Mouse (Mus musculus): ENCODE measurements around the gene Lrrtm4. TPM values are rescaled to one million over a fixed set of nuclear protein-coding genes. Genes with fewer than 3 reads are reported as not detected.

Lrrtm4 gene
- polyA plus RNA-seq, 1 experiment from 2014 or later = not detected

DNA sequence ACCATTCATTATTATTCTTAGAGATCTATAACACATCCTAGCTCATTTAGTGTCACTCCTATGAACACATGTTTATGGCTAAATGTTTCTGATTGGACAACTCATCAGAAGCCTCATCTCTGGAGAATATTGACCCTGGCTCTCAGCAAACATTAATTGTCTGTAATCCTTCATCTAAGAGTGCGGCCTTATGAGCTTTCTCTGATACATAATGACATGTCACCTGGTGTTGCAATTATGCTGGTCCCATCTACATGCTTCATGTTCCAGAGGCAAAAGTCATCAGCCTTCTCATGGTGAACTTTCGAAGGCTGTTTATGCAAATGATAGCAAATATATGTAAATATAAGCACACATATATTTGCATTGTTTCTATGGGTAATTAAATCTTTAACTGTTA lies 163.7 kb downstream of the Lrrtm4 start:
- ATAC-seq (no peak), DNase-seq (ENCODE audit: low read depth, low spot score) (no peak)
- no peaks in the 10 kb centered on the region for H3K27me3 ChIP-seq
- CTCF ChIA-PET = no interaction called here
- in situ Hi-C loops (cut with MboI; ENCODE audit: low pct_unique_long_range_greater_than_20kb) = no loop called here
- POLR2A ChIA-PET = no interaction called here
- TF ChIP-seq CTCF (IDR thresholded peaks at IDR 0.05) = no peak

DNA sequence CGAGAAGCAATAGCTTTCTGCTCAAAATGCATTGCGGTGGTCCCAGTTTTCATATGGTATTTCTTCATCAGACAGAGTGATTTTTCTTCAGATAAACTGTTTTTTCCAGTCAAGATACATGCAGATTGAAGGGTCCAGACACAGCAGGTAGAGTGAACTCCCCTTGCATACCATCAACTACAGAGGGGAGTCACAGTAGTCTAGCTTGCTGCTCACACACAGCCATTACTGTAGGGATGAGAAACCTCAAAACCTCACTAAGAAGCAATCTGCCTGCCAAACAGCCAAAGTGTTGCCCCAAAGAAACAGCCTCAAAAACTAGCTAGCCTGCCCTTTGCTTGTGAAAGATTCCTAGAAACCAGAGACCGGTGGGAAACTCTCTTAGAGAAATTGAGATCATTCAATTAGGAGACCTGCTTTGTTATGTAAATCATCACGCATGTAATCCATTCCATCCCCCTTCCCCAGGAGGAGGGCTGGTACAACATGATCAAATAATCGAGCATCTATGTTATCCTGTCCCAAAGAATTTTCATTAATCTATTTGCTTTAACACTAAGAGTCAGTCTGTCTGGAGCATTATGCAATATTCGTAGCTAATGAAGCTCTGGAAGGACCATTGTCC lies 166.9 kb downstream of the Lrrtm4 start:
- ChIA-PET POLR2A (no interaction called here), CTCF (no interaction called here)
- no peak for TF ChIP-seq CTCF (IDR thresholded peaks at IDR 0.05)
- no peaks in the 10 kb centered on the region for H3K27me3 ChIP-seq
- in situ Hi-C loops (cut with MboI; ENCODE audit: low pct_unique_long_range_greater_than_20kb) = no loop called here
- DNase-seq (ENCODE audit: low read depth, low spot score) (no peak), ATAC-seq (no peak)

DNA sequence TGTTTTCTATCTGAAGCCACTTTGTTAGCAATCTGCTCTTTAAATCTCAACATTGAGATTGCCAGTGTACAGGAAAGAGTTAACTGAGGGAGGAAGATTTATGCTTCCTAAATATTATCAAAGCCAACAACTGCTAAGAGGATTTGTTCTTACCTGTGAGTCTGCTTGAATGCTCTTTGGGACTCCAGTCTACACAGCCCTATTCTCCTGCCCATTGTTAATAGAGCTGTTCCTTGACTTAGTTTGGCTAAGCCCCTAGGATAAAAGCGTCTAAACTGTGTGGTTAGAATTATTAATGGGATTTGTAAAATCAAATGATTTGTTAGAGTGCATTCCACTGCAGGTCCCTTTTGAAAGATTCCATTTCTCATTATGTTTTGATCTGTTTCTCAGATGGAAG lies 168.1 kb downstream of the Lrrtm4 start:
- ChIA-PET POLR2A (no interaction called here), CTCF (no interaction called here)
- in situ Hi-C loops (cut with MboI; ENCODE audit: low pct_unique_long_range_greater_than_20kb) = no loop called here

DNA sequence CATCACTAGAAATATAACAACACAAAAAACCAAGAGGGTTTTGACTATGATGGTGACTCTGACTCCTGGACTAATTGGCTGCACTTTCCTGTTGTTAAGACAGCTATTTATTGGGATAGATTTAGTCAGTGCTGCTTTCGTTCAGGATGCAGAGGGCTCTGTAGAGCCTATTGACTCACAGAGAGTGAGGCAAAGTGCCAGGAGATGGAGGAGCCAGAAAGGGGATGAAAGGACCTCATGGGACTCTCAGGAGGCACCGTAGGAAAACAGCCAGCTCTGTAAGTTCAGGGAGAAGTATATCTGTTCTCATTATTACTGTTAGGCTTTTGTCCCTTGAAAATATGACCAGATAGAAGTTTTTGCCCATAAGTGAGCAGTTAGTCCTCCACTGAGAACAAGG lies 190.8 kb downstream of the Lrrtm4 start:
- ATAC-seq (no peak), DNase-seq (ENCODE audit: low read depth, low spot score) (no peak)
- ChIA-PET POLR2A (no interaction called here), CTCF (no interaction called here)
- in situ Hi-C loops (cut with MboI; ENCODE audit: low pct_unique_long_range_greater_than_20kb) = no loop called here
- H3K27me3 ChIP-seq = no peaks in the 10 kb centered on the region
- no peak for TF ChIP-seq CTCF (IDR thresholded peaks at IDR 0.05)

More for the DNA sequence above, 168.1 kb downstream of the Lrrtm4 start:
- ATAC-seq = no peak
- H3K27me3 ChIP-seq = no peaks in the 10 kb centered on the region
- no peak for DNase-seq (ENCODE audit: low read depth, low spot score)
- TF ChIP-seq CTCF (IDR thresholded peaks at IDR 0.05) = no peak

DNA sequence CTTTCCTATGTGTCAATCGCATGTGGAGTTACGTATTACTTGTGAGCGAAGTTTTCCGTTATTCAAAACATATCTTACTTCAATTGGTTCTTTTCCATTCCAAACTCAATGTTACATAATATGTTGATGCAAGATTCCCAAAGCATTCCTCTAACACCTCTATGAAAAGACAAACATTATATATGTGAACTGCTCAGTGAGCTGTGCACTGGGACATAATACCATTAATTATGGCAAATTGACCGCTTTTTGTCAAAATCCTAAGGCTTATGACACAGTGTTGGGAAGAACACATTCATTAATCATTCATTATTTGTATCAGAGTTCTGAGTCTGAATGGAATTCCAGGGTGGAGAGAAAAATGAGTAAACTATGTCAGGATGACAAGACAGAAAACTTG lies 191.6 kb downstream of the Lrrtm4 start:
- ChIA-PET POLR2A (no interaction called here), CTCF (no interaction called here)
- DNase-seq (ENCODE audit: low read depth, low spot score) = no peak
- ATAC-seq = no peak
- H3K27me3 ChIP-seq = no peaks in the 10 kb centered on the region
- in situ Hi-C loops (cut with MboI; ENCODE audit: low pct_unique_long_range_greater_than_20kb) = no loop called here
- TF ChIP-seq CTCF (IDR thresholded peaks at IDR 0.05) = no peak

DNA sequence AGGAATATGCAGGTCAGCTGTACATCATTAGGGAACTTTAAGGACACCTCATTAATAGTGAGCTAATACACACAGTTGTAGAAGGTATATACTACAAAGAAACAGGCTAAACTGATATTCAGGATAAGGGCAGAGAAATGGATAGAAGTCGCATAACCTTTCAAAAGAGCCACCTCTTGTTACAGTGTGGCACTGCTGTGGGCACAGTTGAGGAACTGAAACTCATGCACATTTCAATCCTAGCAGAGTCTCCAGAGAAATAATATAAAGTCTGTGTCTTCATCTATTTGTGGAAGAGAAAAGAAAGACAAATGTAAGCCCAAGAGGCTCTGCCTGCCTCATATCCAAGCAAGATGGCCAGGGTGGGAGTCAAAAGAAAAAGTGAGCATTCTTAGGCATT lies 242.9 kb downstream of the Lrrtm4 start:
- in situ Hi-C loops (cut with MboI; ENCODE audit: low pct_unique_long_range_greater_than_20kb) = no loop called here
- no peak for TF ChIP-seq CTCF (IDR thresholded peaks at IDR 0.05)
- ChIA-PET CTCF (no interaction called here), POLR2A (no interaction called here)
- ATAC-seq (no peak), DNase-seq (ENCODE audit: low read depth, low spot score) (no peak)
- no peaks in the 10 kb centered on the region for H3K27me3 ChIP-seq

DNA sequence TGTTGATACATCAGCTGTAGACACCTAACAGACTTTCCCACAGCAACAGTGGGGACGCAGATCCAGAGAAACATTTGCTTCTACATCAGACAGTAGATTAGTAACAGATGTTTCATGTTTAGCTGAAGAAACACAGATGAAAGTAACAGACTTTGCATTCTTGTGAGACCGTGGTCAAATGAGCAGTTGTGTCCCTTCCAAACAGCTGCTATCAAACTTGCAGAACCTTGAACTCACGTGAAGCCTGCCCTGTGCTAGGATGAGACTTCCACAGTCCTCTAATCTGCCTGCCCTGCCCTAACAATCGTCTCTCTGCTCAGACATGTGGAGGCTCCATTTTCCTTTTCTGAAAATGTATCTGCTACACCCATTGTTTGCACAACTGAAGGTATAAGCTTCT lies 245.3 kb downstream of the Lrrtm4 start:
- CTCF ChIA-PET = interaction anchor here (1.7 kb wide), 1 partner anchor 11 kb away, joined by 4 read pairs; no protein-coding TSS in a partner anchor

DNA sequence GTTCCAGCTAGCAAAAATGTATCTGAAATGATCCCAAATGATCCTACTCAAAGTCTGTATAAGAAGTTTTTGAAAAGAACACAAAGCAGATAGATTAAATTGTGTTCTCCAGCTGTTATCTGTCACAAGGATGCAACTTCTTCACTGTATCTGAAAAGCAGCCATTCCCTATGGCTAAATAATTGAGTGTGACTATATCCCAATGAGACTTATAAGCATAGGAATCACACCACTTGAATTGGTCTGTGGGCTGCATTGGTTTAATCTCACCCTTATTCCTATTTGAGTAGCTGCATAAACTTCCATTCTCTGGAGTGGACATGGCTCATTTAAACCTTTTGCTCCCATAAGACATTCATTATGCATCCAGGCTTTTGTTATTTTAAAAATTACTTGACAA lies 245.9 kb downstream of the Lrrtm4 start:
- no peak for DNase-seq (ENCODE audit: low read depth, low spot score)
- H3K27me3 ChIP-seq = no peaks in the 10 kb centered on the region
- no peak for TF ChIP-seq CTCF (IDR thresholded peaks at IDR 0.05)
- in situ Hi-C loops (cut with MboI; ENCODE audit: low pct_unique_long_range_greater_than_20kb) = no loop called here
- no peak for ATAC-seq
- CTCF ChIA-PET = interaction anchor here (1.7 kb wide), 1 partner anchor 10 kb away, joined by 4 read pairs; no protein-coding TSS in a partner anchor
- POLR2A ChIA-PET = no interaction called here

More for the DNA sequence above, 245.3 kb downstream of the Lrrtm4 start:
- ATAC-seq (no peak), DNase-seq (ENCODE audit: low read depth, low spot score) (no peak)
- POLR2A ChIA-PET = no interaction called here
- H3K27me3 ChIP-seq = no peaks in the 10 kb centered on the region
- TF ChIP-seq CTCF (IDR thresholded peaks at IDR 0.05) = no peak
- in situ Hi-C loops (cut with MboI; ENCODE audit: low pct_unique_long_range_greater_than_20kb) = no loop called here

DNA sequence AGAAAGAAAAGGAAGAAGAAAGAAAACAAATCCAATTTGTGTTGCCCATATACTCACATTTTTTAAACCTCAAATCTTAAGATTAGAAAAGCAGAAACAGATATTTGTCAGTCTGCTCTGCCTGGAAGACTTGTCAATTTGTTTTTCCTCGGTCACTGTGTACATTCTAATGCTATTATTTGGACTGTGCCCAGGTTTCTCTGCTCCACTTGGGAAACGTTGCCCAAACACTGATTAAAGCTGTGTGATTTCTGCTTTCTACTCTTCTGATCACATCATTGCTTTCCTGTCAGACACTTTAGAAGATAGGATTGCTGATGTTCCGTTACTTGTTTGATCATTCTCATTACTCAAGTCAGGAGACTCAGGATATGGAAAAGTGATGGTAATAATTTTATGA lies 247.1 kb downstream of the Lrrtm4 start:
- no peaks in the 10 kb centered on the region for H3K27me3 ChIP-seq
- no peak for DNase-seq (ENCODE audit: low read depth, low spot score)
- no peak for TF ChIP-seq CTCF (IDR thresholded peaks at IDR 0.05)
- CTCF ChIA-PET = no interaction called here
- no peak for ATAC-seq
- POLR2A ChIA-PET = no interaction called here
- in situ Hi-C loops (cut with MboI; ENCODE audit: low pct_unique_long_range_greater_than_20kb) = no loop called here

DNA sequence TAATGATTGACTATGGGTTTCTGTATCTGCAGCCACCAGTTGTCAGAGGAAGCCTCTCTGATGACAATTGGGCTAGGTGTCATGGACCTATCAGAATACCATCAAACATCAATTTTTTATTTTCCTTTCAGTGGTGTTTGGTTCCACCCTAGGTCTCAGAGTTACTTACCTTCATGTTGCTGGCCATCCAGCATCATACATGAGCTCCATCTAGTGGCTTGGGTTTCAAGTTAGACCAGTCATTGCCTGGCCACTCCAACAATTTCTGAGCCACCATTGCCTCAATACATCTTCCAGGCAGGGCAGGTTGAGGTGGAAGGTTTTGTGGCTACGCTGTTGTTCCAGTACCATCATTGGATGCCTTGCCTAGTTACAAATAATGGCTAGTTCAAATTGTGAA lies 268.3 kb downstream of the Lrrtm4 start:
- DNase-seq (ENCODE audit: low read depth, low spot score) (no peak), ATAC-seq (no peak)
- no peak for TF ChIP-seq CTCF (IDR thresholded peaks at IDR 0.05)
- CTCF ChIA-PET = no interaction called here
- no peaks in the 10 kb centered on the region for H3K27me3 ChIP-seq
- in situ Hi-C loops (cut with MboI; ENCODE audit: low pct_unique_long_range_greater_than_20kb) = no loop called here
- POLR2A ChIA-PET = no interaction called here

DNA sequence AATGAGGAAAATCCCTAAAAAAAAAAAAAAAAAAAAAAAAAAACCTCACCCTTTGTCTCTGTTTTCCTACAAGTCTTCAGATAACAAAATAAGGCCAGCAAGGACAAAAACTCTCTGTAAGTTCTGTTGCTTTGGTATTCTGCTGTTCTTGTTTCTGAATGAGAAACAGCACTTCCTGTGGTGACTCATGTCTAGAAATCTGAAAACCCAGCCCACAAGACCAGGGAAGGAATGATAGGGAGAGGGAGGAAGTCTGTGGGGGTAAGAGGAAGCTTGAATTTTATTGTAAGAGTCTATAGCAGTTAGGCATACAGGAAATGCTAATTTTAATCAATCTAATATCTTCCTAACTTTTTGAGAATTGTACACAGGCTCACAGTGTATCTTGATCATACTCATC lies 283.2 kb downstream of the Lrrtm4 start:
- ChIA-PET POLR2A (no interaction called here), CTCF (no interaction called here)
- no peak for TF ChIP-seq CTCF (IDR thresholded peaks at IDR 0.05)
- in situ Hi-C loops (cut with MboI; ENCODE audit: low pct_unique_long_range_greater_than_20kb) = no loop called here
- no peaks in the 10 kb centered on the region for H3K27me3 ChIP-seq
- no peak for ATAC-seq
- DNase-seq (ENCODE audit: low read depth, low spot score) = no peak

DNA sequence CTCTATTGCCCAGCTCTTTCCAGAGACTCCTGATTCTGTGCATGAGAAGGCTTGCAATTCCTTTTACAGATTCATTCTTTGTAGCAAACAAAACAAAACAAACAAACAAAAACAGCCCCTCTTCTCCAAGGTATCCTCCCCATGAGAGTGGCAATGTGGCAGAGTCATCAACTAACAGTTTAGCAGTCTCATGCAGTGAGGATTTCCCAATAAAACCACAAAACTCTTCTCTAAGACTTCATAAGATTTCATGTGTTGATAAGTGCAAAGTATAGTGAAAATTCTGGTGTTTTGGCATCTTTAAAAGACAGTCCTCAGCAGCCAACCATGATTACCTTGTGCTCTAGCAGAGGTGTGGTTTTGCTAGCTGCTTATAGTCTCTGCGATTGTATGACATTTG lies 284.9 kb downstream of the Lrrtm4 start:
- no peaks in the 10 kb centered on the region for H3K27me3 ChIP-seq
- CTCF ChIA-PET = no interaction called here
- no peak for DNase-seq (ENCODE audit: low read depth, low spot score)
- no peak for ATAC-seq
- POLR2A ChIA-PET = no interaction called here
- TF ChIP-seq CTCF (IDR thresholded peaks at IDR 0.05) = no peak
- in situ Hi-C loops (cut with MboI; ENCODE audit: low pct_unique_long_range_greater_than_20kb) = no loop called here

All from Patski (cell line).